Mouse (Mus musculus): ENCODE results near the gene Klf4.

DNA sequence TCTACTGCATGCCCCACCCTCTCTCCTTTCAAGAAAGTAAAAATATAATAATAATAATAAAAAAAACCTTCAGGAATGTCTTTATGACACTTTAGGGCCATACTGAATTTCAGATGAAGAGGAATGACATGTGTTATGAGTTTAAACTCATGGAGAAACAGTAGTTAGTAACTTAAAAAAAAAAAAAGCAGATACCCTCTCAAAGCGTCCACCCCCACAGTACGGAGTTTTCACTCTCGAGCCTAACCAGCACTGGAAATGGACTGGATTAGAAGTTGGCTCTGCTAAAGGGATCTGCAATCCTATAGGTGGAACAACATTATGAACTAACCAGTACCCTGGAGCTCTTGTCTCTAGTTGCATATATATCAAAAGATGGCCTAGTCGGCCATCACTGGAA, 3.9 kb downstream of the Klf4 start:
- TF ChIP-seq GATA1 (IDR thresholded peaks at IDR 0.05; ENCODE audit: borderline replicate concordance, low read length), result no peak
- TF ChIP-seq FLI1 (IDR thresholded peaks at IDR 0.05; ENCODE audit: low read length), result no peak
